Mouse (Mus musculus) embryonic facial prominence, embryonic 11.5 days (tissue): Measurements from ENCODE around the gene Psd4. TPM values are rescaled to one million over a fixed set of nuclear protein-coding genes. Genes with fewer than 3 reads are reported as not detected.

Source experiments
- ATAC-seq: fragments of 200-750 bp; cut with Nextera tagmentation; replicated peaks from 2 replicates; pipeline ENCODE4 v1.8.0; 2017; ENCODE audit warnings: low read depth; ENCODE audit not compliant: insufficient number of reproducible peaks, low FRiP score, low TSS enrichment
- DNase-seq: peaks from one replicate; pipeline ENCODE4 v3.0.0-alpha.2; 2015; ENCODE audit warnings: low spot score
- H3K27ac ChIP-seq: fragments of 300-500 bp; sonication (generic); replicated peaks from 2 replicates; pipeline ENCODE4 v1.5.1; 2014; ENCODE audit warnings: mild to moderate bottlenecking, low read depth, low read length, control low read depth
- H3K27me3 ChIP-seq: fragments of 300-500 bp; sonication (generic); 2 replicates; pipeline ENCODE4 v1.6.1; 2014; ENCODE audit warnings: mild to moderate bottlenecking, low read length, moderate library complexity, mixed read lengths; ENCODE audit not compliant: control insufficient read depth, insufficient read depth
- H3K36me3 ChIP-seq: fragments of 300-500 bp; sonication (generic); replicated peaks from 2 replicates; pipeline ENCODE4 v1.6.1; 2014; ENCODE audit warnings: low read depth, mild to moderate bottlenecking, low read length, moderate library complexity, mixed read lengths; ENCODE audit not compliant: control insufficient read depth, insufficient read depth
- H3K4me1 ChIP-seq: fragments of 300-500 bp; sonication (generic); 2 replicates; pipeline ENCODE4 v1.6.1; 2014; ENCODE audit warnings: low read length, mixed read lengths; ENCODE audit not compliant: control insufficient read depth, insufficient read depth
- H3K4me2 ChIP-seq: fragments of 300-500 bp; sonication (generic); 2 replicates; pipeline ENCODE4 v1.6.1; 2014; ENCODE audit warnings: low read depth, mild to moderate bottlenecking, control low read depth, low read length, moderate library complexity
- H3K4me3 ChIP-seq: fragments of 300-500 bp; sonication (generic); 2 replicates; pipeline ENCODE4 v1.5.1; 2014; ENCODE audit warnings: low read depth, low read length, control low read depth
- H3K9ac ChIP-seq: fragments of 300-500 bp; sonication (generic); replicated peaks from 2 replicates; pipeline ENCODE4 v1.6.1; 2014; ENCODE audit warnings: mild to moderate bottlenecking, control low read depth, low read length
- H3K9me3 ChIP-seq: fragments of 300-500 bp; sonication (generic); replicated peaks from 2 replicates; pipeline ENCODE4 v1.6.1; 2016; ENCODE audit warnings: mild to moderate bottlenecking, low read length, inconsistent platforms, mixed read lengths; ENCODE audit not compliant: control insufficient read depth
- WGBS: fragments of 180-500 bp; shearing (Covaris S2); extraction: QIAGEN DNeasy Blood & Tissue Kit; methylation state at CpG from one replicate; pipeline ENCODE4 v1.1.7; 2014; 5-methylcytosine and 5-hydroxymethylcytosine counted together
- polyA plus RNA-seq: library from polyadenylated mRNA; unstranded; fragments of >200 nt; fragmentation: Nextera tagmentation; extraction: Ambion mirVana; gene quantifications from 2 replicates; pipeline ENCODE4 v1.2.1, GENCODE M21; 2014

The Psd4 gene
- polyA plus RNA-seq, 1 experiment from 2014 or later = 1.6 TPM

DNA sequence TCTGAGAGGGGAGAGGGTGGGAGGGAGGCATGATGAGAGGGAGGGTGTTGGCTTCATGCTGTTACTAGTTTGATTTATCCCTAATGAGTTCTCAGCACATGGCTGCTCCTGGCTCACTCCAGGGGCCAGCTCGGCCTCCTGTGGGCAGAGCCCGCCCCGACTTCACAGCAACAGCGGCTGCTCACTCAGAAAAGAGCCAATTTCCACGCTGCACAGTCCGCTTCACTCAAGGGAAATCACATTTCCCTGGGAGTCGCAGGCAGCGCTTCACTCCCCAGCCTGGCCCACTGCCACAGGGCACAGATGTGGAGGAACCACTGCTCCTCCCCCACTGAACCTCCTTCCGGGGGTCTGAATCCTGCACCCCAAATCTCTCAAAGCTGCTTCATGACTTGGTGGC is 49.3 kb downstream of the Psd4 start:
- H3K9me3 ChIP-seq = no peaks in the 10 kb centered on the region
- no peak for DNase-seq
- ATAC-seq = 0 out of 2 replicates have a peak, but pooled peaks have one; percentile 39
- no peaks in the 10 kb centered on the region for H3K4me1 ChIP-seq
- no peaks in the 10 kb centered on the region for H3K27me3 ChIP-seq
- H3K27ac ChIP-seq = no peak overlapping the region
- 12% methylated on average over 9 of the region's 9 CpGs for WGBS
- no peak overlapping the region for H3K4me2 ChIP-seq
- no peak overlapping the region for H3K9ac ChIP-seq
- no peaks in the 10 kb centered on the region for H3K36me3 ChIP-seq
- no peak overlapping the region for H3K4me3 ChIP-seq

DNA sequence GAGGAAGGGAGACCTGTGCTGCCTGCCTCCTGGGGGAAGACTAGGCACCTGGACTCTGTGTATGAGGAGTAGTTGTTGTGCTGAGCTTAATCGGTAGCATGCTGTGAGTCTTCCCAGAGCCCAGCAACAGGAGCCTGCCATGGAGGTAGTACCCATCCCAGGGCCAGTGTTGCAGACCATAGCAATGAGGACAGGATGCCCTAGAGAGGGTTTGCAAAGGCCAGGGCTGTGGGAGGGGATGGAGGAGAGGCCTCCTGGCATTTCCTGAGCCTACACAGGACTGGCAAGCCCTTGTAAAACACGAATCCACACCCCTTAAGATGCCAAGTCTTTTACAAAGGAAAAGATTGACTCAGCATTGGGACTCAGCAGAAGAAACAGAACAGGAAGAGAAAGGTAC is 49.7 kb downstream of the Psd4 start:
- H3K27me3 ChIP-seq = no peaks in the 10 kb centered on the region
- DNase-seq = no peak
- H3K9ac ChIP-seq = no peak overlapping the region
- H3K4me3 ChIP-seq = no peak overlapping the region
- no peaks in the 10 kb centered on the region for H3K36me3 ChIP-seq
- ATAC-seq = no peak
- no peak overlapping the region for H3K27ac ChIP-seq
- 16% methylated on average over 2 of the region's 2 CpGs for WGBS
- H3K4me2 ChIP-seq = no peak overlapping the region
- no peaks in the 10 kb centered on the region for H3K4me1 ChIP-seq
- no peaks in the 10 kb centered on the region for H3K9me3 ChIP-seq

DNA sequence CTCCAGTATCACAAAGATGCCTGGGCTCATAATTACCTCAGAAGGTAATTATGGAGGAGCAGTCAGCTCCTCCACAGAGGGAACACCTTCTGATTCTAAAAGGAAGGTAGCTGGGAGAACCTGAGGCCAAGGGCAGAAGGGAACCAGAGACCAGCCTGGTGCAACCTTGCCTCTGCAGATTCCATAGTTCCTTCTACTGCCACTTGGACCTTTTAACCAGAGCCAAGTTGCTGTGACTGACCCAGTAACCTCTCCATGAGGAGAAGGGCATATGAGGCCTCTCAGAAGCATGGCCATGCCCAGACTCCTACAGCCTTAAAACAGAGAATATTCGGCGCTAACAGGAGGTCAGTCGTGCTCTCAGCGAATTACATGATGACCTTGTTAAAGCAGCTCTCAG is 50.2 kb downstream of the Psd4 start:
- no peak for DNase-seq
- 78% methylated on average over 4 of the region's 4 CpGs for WGBS
- no peak for ATAC-seq
- no peaks in the 10 kb centered on the region for H3K9me3 ChIP-seq
- H3K4me1 ChIP-seq = no peaks in the 10 kb centered on the region
- H3K27ac ChIP-seq = no peak overlapping the region
- H3K36me3 ChIP-seq = no peaks in the 10 kb centered on the region
- no peak overlapping the region for H3K9ac ChIP-seq
- no peak overlapping the region for H3K4me3 ChIP-seq
- H3K4me2 ChIP-seq = no peak overlapping the region
- H3K27me3 ChIP-seq = no peaks in the 10 kb centered on the region

DNA sequence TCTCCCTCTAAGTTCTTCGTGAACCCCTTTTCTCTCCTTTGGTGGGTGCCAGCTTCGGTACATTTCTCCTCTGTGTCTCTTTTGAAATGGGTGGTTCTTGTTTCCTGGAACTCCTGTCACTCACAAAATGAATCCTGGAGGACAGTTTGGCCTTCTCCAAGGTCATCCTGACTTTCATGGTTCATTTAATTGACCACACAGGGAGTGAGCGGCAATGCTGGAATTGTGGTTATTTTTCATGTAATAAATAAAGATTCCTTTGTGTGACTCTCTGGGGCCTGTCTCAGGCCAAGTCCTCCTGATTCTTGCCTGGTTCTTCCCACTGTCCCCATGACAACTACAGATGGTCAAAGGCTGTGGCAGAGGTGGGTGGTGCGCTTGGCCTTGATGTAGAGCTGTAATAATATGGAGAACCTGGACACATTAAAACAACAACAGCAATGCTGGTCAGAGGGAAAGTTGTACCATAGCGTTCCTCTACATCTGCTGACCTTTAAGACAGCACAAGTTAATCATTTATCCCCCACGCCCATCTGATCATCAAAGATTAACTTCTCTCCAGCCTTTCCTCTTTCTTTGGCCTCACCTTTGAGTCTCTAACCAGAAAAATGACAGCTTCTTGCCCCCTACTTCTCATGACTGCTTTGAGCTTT is 54.0 kb downstream of the Psd4 start:
- Histone ChIP-seq H3K36me3 (no peaks in the 10 kb centered on the region), H3K27ac (no peak overlapping the region), H3K9ac (no peak overlapping the region), H3K4me3 (no peak overlapping the region), H3K4me1 (no peaks in the 10 kb centered on the region), H3K27me3 (no peaks in the 10 kb centered on the region), H3K9me3 (no peaks in the 10 kb centered on the region), H3K4me2 (no peak overlapping the region)
- 92% methylated on average over 6 of the region's 6 CpGs for WGBS
- DNase-seq = no peak
- no peak for ATAC-seq

DNA sequence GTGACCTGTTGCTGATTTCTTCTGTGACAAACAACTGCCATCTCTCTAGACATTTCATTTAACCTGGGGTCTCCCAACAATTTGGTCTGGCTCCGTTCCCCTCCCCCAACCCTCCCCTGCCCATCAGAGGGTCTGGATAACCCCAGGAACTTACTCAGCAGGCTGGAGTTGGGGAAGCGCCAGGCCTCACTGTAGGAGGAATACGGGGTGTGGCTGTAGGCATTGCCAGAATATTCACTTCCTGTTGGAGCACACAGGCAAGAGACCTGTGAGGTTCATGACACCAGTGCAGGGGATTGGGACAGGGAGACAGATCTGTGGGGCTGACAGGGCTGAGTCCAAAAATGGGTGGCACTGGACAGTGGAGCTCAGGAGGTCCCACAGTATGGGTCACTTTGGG is 55.4 kb downstream of the Psd4 start:
- H3K36me3 ChIP-seq = no peaks in the 10 kb centered on the region
- DNase-seq (no peak), ATAC-seq (no peak)
- 75% methylated on average over 3 of the region's 3 CpGs for WGBS
- H3K9me3 ChIP-seq = no peaks in the 10 kb centered on the region
- H3K9ac ChIP-seq = no peak overlapping the region
- no peaks in the 10 kb centered on the region for H3K27me3 ChIP-seq
- H3K4me3 ChIP-seq = no peak overlapping the region
- H3K4me2 ChIP-seq = no peak overlapping the region
- no peaks in the 10 kb centered on the region for H3K4me1 ChIP-seq
- no peak overlapping the region for H3K27ac ChIP-seq

DNA sequence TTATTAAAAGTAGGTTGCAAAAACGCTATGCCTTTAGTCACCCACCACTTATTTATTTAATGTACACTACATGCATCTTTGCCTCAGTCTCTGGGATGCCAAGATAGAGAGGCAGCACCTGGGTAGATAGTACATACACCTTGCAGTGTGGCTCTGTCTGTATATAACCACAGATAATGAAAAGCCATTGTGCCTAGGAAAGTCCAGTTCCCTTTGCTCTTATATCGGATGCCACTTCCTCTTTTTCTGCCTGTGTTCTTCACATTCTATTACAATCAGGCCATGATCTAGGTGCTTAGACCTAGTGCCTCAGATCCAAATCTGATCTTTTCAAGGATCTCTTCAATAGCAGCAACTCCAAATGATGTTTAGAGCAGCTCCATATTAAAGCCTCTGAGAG is 58.2 kb downstream of the Psd4 start:
- ATAC-seq = no peak
- Histone ChIP-seq H3K9ac (no peak overlapping the region), H3K27ac (no peak overlapping the region), H3K4me1 (no peaks in the 10 kb centered on the region), H3K36me3 (no peaks in the 10 kb centered on the region), H3K9me3 (no peaks in the 10 kb centered on the region), H3K4me3 (no peak overlapping the region), H3K4me2 (no peak overlapping the region), H3K27me3 (no peaks in the 10 kb centered on the region)
- DNase-seq = no peak
- 79% methylated on average over 2 of the region's 2 CpGs for WGBS

DNA sequence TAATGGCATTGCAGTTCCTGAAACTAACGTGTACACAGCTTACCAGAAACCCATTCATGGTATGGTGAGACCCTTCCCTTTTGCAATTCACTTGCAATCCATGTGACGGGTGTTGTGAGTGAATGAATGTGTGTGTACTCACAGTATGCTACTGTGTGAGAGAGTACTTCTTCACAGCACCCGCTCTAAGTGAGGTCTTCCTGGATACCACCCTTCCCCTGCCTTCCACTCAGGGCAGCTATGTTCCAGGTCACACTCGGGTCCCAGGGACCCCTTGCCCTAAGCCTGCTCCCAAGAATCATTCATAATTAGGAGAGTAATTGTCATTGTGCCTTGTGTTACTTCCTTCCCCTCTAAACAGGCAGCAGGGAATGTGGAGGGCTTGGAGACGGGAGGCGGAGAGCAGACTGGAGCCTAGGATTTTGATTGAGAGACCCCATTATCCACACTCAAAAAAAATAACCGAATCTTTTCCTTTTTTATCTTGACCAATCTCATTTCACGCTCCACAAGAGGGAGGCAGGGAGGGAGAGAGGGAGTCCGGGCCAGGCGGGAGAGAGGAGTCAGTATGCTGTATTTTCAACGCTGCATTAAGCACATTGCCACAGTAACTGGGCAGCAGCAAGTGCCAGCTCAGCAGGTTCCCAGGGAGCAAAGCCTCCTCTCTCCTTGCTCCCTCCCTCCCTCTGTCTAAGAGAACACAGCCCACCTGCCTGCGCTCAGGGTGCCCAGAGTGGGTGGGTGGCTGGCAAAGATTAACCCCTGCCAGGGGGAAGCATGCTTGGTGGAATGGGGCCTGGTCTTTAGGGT is 60.7 kb downstream of the Psd4 start:
- no peaks in the 10 kb centered on the region for H3K9me3 ChIP-seq
- H3K27me3 ChIP-seq = no peaks in the 10 kb centered on the region
- H3K4me1 ChIP-seq = no peaks in the 10 kb centered on the region
- no peak overlapping the region for H3K4me2 ChIP-seq
- no peak for DNase-seq
- H3K4me3 ChIP-seq = no peak overlapping the region
- 34% methylated on average over 12 of the region's 12 CpGs for WGBS
- H3K27ac ChIP-seq = no peak overlapping the region
- no peaks in the 10 kb centered on the region for H3K36me3 ChIP-seq
- ATAC-seq = no peak
- no peak overlapping the region for H3K9ac ChIP-seq

DNA sequence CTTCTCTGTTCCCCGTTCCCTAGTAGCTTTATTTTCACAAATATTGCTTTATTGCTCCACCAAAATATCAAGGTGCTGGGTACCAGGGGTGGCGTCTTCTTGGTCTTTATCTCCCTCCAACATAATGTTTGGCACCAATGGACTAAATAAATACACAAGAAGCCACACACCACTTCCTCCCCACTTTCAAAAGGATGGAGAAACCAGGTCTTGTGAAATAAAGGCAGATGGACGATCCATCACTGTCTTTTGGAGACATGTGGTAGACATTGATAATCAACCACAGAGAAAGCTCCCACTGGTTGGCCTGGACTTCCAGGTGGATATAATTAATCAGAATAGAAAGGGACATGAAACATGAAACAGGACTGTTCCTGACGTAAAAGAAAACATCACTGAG is 62.4 kb downstream of the Psd4 start:
- Histone ChIP-seq H3K27me3 (no peaks in the 10 kb centered on the region), H3K9me3 (no peaks in the 10 kb centered on the region), H3K4me3 (no peak overlapping the region), H3K4me2 (no peak overlapping the region), H3K27ac (no peak overlapping the region), H3K36me3 (no peaks in the 10 kb centered on the region), H3K9ac (no peak overlapping the region), H3K4me1 (no peaks in the 10 kb centered on the region)
- 76% methylated on average over 4 of the region's 4 CpGs for WGBS
- no peak for ATAC-seq
- no peak for DNase-seq
